Mouse (Mus musculus) liver, postnatal 0 days (tissue): Measurements from ENCODE around the gene Pkm.

Experiments used
- CTCF ChIP-seq: sonication (generic); IDR thresholded peaks from 2 replicates; pipeline ENCODE4 v1.5.1; 2016; ENCODE audit warnings: antibody characterized with exemption, low read depth
- EP300 ChIP-seq: IDR thresholded peaks from 2 replicates; pipeline ENCODE4 v1.6.1; 2016; ENCODE audit warnings: antibody characterized with exemption, low read depth, mild to moderate bottlenecking

DNA sequence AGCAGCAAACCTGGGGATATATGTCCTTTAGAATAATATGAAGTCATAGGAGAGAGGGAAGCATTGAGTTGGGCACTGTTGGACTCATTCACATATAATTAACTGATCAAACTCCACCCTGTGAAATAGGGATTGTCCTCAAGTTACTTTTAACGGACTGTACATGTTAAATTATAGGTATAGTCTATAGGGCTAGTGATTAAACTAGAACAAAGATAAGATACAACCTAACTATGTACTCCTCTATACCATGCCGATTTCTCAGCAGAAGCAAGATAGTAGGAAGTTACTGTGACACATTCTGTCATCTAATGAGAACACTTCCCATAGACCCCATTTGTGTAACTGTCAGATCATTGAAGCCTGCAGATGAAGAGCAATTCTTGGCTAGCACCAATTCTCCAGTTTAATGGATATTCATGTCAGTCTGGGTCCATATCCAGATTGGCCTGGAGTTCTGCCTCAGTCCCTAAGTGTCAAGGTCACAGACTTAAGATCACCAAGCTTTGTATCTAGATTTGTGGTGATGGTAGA, 1.7 kb upstream of the Pkm start:
- TF ChIP-seq CTCF (no peak), EP300 (no peak)
